Mouse (Mus musculus): Measurements from ENCODE around the gene Pitpnm1.
A peak's percentile ranks its signal among the peaks of the same experiment; 100 is the strongest.
"Not testable (repeated sequence)": the region's sequence is repeated elsewhere in the genome, so short reads cannot be mapped to it uniquely, and the experiment has no call there.

Pitpnm1 gene

GRCm38 (mm10) chr19:4119716-4120487, 20.1 kb downstream of the Pitpnm1 start:
- no peak for DNase-seq (ENCODE audit: low spot score)

- DNase-seq (ENCODE audit: low spot score): no peak
These were observed 20.7 kb downstream of the Pitpnm1 start for GRCm38 (mm10) chr19:4120496-4120895.

- peak; percentile 92 for DNase-seq (ENCODE audit: low spot score)
These were observed 21.5 kb downstream of the Pitpnm1 start for GRCm38 (mm10) chr19:4121097-4121805.

- DNase-seq (ENCODE audit: low spot score): not testable (repeated sequence)
These were observed 22.1 kb downstream of the Pitpnm1 start for GRCm38 (mm10) chr19:4121896-4122295.

DNA sequence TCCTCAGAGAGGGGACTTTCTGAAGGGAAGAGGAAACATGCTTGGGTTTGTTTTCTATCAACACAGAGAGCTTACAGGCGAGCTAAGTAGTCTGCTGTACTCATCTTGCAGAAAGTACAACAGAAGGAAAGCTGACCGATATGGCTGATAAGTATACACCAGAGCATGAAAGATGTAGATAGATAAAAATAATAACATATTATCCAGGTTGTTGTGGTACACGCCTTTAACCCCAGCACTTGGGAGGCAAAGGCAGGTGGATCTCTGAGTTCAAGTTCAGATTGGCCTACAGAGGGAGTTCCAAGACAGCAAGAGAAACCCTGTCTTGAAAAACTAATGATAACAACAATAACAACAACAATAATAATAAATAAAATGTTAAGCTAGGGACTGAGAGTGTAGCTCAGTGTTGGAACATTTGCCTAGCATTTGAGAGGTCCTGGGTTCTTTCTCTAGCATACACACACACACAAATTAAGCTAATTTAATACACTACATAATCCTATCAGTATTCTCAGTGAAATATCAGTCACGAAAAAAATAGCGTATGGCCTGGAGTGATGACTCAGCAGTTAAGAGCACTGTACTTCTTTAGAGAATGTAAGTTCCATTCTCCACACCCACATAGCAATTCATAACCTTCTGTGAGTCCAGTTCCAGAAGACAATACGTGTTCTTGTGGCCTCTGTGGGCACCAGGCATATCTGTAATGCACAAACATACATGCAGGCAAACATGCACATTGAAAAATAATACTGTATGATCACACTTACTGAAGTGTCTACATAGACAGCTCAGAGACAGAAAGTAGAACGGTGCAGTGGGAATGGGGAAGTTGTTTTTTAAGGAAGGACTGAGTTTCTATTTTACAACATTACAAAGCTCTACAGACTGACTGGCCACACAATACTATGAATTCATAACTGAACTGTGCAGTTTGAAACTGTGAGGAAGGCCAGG, 22.9 kb downstream of the Pitpnm1 start:
- DNase-seq (ENCODE audit: low spot score): no peak

GRCm38 (mm10) chr19:4124432-4124831, 24.6 kb downstream of the Pitpnm1 start:
- no peak for DNase-seq (ENCODE audit: low spot score)

DNA sequence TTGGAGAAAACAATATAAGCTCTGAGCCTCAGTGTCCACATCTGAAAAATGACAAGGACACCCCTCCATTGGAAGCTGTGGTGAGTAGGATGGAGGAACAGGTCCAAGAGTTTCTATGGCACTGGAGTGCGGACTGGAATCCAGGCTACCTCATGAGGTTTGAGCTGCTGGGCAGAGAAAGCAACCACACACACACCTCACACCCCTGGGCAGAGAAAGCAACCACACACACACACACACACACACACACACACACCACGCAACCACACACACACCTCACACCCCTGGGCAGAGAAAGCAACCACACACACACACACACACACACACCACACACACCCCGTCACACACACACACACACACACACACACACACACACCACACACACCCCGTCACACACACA, 25.5 kb downstream of the Pitpnm1 start:
- not testable (repeated sequence) for DNase-seq (ENCODE audit: low spot score)

DNA sequence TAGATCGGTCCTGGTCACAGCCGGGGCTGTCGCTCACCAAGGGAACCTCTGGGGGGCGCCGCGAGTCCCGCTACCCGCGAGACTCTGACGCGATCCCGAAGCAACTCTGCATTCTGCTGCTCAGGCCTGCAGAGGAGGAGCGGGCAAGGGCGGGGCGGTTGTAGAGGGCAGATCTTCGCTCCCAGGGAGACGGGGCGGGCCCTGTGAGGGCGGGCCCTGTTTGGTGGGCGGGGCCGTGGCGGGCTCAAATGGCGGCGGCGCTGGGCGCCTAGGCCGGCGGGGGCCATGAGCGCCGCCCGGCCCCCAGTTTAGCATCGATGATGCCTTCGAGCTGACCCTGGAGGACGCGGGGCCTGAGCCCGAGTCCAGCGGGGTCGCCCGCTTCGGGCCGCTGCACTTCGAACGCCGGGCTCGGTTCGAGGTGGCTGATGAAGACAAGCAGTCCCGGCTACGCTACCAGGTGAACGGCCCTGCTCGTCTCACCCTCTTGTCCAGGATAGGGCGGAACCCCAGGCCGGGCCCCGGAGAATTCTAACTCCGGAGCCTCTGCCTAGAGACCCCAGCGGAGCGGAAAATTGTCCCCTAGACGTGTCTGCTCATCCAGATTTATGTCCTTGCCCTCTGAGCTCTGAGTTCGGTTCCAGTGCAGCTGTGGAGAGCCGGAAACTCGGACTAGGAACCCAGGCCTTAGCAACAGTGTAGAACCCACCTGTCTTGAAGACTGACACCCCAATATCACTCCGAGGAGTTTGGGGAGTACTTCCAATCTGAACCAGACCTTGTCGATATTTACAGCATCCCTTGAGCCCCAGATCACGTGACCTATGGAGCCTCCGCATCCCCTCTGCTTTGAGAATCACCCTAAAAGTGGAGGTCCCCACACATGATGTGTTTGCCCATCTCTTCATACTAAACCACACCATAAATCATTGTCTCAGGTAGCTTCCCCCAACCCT, 26.2 kb downstream of the Pitpnm1 start, which contains the start of gene Aip:
Aip (minus strand) TSS at position 118 of the 956 bp plus-strand sequence.
- DNase-seq (ENCODE audit: low spot score): peak; percentile 95

GRCm38 (mm10) chr19:4126759-4127495, 27.1 kb downstream of the Pitpnm1 start:
- peak; percentile 56 for DNase-seq (ENCODE audit: low spot score)

- DNase-seq (ENCODE audit: low spot score): no peak
These were observed 29.7 kb downstream of the Pitpnm1 start for GRCm38 (mm10) chr19:4129462-4129861.

- no peak for DNase-seq (ENCODE audit: low spot score)
These were observed 30.3 kb downstream of the Pitpnm1 start for GRCm38 (mm10) chr19:4130106-4130505.

- DNase-seq (ENCODE audit: low spot score): no peak
These were observed 31.3 kb downstream of the Pitpnm1 start for GRCm38 (mm10) chr19:4131075-4131474.

DNA sequence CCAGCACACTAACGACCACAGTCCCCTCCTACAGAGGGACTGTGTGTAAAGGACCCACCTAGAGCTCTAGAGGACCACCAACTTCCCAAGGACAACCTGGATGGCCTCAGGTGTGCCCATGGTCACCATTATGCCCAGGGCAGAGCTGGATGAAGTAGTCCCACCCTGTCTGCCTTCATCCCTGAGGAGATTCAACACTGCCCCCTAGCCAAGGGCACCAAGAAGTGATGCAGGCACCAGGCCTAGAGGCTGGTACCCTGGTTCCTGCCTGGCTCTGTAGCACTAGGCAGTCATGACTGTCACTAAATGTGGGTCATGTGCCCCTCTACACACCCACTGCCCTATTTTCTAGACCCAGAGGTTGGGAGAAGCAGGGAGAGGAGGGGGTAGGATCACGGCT, 32.0 kb downstream of the Pitpnm1 start:
- DNase-seq (ENCODE audit: low spot score): no peak

GRCm38 (mm10) chr19:4134354-4134753, 34.6 kb downstream of the Pitpnm1 start:
- DNase-seq (ENCODE audit: low spot score): no peak

DNA sequence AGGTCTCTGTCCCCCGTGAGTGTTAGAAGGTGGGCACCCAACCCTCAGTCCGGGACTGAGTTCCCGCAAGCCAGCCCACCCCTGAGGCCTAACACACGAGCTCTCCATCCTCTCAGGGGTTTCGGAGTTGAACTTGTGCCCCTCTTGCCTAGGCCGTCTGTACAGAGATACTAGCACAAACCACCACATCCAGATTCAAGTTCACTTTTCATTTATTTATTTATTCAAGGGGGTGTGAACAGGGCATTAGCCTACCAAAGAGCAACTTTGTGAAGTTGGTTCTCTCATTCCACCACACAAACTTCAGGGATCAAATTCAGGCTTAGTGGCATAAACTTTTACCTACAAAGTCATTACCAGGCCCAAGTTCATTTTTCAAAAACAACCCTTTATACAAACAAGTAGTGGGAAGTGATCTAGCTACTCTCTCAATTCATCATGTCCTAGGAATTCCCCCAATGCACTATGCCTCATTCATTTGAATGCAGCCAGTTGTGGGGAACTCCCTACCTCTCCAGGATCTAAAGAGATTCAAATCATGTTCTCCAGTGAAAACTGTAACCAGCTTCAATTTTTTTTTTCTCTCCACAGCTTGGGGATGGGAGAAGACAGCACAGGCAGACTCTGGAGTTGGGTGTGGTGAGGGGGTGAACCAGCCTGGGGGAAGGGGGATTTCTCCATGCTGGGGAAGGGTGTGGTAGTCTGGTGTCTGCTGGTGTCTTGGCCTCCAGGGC, 35.6 kb downstream of the Pitpnm1 start:
- DNase-seq (ENCODE audit: low spot score): not testable (repeated sequence)

GRCm38 (mm10) chr19:4135963-4136345, 36.2 kb downstream of the Pitpnm1 start:
- not testable (repeated sequence) for DNase-seq (ENCODE audit: low spot score)

- DNase-seq (ENCODE audit: low spot score): no peak
These were observed 36.7 kb downstream of the Pitpnm1 start for GRCm38 (mm10) chr19:4136463-4136862.

- no peak for DNase-seq (ENCODE audit: low spot score)
These were observed 38.1 kb downstream of the Pitpnm1 start for GRCm38 (mm10) chr19:4137913-4138312.

DNA sequence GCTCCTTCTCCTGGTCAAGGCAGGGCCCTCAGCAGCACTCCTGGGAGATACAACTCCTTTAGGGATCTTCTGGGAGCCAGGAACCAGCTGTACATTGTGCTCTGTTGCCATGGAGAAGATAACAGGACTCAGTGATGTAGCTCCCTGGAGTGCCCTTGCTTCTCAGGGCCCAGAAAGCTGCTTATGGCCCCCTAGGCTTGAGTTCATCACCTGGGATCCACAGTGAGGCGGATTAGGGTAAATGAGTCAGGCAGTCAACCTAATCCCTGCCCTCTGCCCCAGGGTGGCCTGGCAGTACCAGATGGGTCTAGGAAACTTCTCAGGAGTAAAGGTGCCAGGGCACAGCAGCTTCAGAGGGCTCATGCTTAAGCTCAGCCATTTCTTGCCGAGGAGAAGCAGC, 39.6 kb downstream of the Pitpnm1 start, which contains the start of gene Gpr152:
Gpr152 (plus strand) TSS at position 342 of the 400 bp plus-strand sequence.
- no peak for DNase-seq (ENCODE audit: low spot score)

Data from MN1 (cell line).